Comparison of ENCODE assay signal across 8 mouse cellular contexts in the genomic region with DNA sequence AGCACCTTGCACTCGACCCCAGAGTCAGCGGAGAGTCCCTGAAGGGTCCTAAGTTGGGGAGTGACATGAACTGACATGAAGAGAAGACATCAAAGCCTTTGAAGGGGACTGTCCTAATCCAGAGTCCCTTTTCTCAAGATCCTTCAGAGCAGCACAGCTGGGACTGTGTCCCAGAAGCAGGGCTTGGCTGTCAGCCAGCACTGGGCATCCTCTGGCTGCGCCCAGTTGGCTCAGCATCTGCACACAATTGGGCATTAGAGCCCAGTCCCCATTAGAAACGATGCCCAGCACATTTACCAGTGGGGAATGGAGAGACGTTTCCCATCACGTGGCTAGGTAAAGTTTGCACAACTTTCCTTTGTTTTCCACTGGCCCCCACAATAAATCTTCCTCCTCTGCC.
DNase-seq lines count a peak whose midpoint lies in the region.
"Had no signal": no experiment of that assay in that cellular context is flagged by ENCODE, and none has a peak within 500 bp of the region (broad histone marks: within the 10 kb centered on the region; RNA-seq: fewer than 3 reads in every experiment).

No protein-coding gene starts in this region.

- intact Hi-C loops in gastrocnemius, postnatal 14 days (cut with DNase I; ENCODE audit: low total_unique reads) = no loop called here
- intact Hi-C loops in gastrocnemius, postnatal 36 days (cut with DNase I) = no loop called here
- intact Hi-C loops in left cerebral cortex, postnatal 25 days (cut with DNase I) = no loop called here

- peak; percentile 24 for DNase-seq in gastrocnemius, postnatal 14 days
- no peak for DNase-seq in gastrocnemius, postnatal 36 days
- peak; percentile 61 for DNase-seq in MN1 (ENCODE audit: low spot score)
- DNase-seq in adrenal gland, postnatal 10 days = peak; percentile 64
- DNase-seq in left cerebral cortex, postnatal 25 days (ENCODE audit: low spot score in 2 of 2) = peak; percentile 32 to 35
- DNase-seq in thymus, postnatal 10 days (ENCODE audit: low spot score in 2 of 2) = no peak
- DNase-seq in thymus, postnatal 36 days = no peak
- DNase-seq: thymus, adult 2 months had no signal

Comparison
In these comparisons a context has a peak if more than half of its experiments do, and no peak if none do; other contexts are left out.
1. DNase-seq: peak in gastrocnemius, postnatal 14 days (single experiment), MN1 (single experiment), adrenal gland, postnatal 10 days (single experiment) and left cerebral cortex, postnatal 25 days (2 of 2); none in gastrocnemius, postnatal 36 days (0 of 2), thymus, postnatal 10 days (0 of 2) and thymus, postnatal 36 days (0 of 2).